Mouse (Mus musculus) kidney, adult 9 months (tissue): ENCODE measurements around the gene Slc25a22.

ENCODE experiments used
- DNase-seq: peaks from one replicate; pipeline ENCODE4 v3.0.0; 2022

Gene Slc25a22

GRCm38 (mm10) chr7:141471236-141471635 is 33.5 kb upstream of the Slc25a22 start:
- DNase-seq = no peak

DNA sequence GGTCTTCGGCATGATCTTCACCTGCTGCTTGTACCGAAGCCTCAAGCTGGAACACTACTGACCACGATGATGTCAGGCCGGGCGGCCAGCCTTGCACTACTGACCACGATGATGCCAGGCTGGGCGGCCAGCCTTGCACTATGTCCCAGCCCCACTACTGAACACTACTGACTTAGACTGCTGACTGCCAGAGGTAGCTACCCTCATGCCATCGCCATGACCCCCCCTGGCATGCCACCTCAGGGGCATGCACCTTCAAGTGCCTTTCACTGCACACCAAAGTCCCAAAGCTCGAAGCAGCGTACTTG is 32.9 kb upstream of the Slc25a22 start:
- DNase-seq = no peak

DNA sequence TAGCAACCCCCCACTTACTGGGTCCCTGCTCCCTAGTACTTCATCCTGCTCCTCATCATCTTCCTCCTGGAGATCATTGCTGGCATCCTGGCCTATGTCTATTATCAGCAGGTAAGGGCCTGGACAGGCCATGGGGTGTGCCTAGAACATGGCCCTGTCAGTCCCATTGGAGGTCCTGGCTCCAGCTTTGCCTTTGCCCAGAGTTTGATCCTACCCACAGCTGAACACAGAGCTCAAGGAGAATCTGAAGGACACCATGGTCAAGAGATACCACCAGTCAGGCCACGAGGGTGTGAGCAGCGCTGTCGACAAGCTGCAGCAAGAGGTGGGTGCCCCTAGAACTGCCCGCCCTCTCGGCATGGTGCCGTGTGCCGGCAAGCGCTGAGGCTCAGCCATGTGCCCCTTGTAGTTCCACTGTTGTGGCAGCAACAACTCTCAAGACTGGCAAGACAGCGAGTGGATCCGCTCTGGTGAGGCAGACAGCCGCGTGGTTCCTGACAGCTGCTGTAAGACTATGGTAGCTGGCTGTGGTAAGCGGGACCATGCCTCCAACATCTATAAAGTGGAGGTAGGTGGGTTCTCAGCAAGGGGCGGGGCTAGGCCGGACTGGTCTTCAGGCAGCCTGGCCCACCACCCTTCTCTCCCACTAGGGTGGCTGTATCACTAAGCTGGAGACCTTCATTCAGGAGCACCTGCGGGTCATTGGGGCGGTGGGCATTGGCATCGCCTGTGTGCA is 32.4 kb upstream of the Slc25a22 start:
- DNase-seq = no peak

DNA sequence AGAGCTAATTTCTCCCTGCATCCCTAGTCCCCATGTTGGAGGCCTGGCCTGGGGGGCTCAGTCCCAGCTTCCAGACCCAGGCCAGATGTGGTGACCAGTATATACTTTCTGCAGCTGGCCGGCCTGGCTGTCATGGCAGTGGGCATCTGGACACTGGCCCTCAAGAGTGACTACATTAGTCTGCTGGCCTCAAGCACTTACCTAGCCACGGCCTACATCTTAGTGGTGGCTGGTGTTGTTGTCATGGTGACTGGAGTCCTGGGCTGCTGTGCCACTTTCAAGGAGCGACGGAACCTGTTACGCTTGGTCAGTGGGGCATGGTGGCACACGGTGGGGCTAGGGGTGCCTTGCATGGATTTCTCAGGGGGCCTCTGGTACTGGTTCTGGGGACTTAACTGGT is 31.7 kb upstream of the Slc25a22 start:
- DNase-seq = no peak

DNA sequence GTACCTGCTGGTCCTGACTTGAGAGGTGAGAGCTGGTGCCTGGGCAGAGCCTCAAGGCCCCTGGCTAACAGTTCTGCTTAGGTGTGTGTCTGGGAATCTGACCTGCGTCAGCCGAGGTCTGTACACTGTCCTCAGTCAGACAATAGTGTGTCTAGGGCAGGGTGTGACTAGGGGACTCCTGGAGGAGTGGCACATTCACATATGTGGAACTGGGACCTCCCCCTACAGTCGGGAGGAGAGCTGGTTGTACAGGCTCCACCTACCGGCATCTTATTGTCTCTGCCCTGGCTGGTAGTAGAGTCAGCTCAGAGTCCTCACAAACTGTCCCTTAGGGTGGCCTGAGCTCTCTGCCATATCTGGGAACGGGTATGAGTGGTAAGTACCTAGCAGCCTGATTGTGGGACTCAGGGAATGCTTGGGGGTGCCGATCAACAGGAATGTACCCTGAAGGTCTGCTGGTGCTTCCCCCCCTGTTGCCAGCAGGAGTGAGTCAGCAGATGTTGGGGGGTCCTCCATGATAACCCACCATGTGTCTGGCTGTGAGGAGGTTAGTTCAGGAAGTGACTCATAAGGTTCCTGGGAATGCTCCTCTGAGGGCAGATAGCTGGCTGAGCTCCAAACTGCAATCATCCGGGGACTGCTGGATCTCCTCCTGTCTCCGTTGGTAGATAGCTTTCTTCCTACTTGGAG is 31.0 kb upstream of the Slc25a22 start:
- DNase-seq = peak; percentile 82

DNA sequence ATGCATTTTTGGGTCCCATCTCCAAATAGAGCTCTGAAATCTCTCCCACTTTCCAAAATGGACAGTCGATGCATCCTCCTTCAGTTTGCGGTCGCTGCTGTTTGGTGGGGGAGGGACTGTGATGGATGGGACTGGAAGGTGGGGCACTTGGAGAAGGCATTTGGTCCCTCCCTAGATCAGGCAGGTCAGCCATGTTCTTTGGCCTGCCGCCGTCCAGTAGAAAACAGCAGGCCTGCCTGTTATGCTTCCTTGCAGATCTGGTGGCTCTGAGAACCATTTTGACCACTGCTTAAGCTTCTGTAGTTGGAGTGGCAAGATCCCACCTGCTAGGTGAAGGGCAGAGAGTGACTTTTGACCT is 30.5 kb upstream of the Slc25a22 start:
- DNase-seq = no peak

DNA sequence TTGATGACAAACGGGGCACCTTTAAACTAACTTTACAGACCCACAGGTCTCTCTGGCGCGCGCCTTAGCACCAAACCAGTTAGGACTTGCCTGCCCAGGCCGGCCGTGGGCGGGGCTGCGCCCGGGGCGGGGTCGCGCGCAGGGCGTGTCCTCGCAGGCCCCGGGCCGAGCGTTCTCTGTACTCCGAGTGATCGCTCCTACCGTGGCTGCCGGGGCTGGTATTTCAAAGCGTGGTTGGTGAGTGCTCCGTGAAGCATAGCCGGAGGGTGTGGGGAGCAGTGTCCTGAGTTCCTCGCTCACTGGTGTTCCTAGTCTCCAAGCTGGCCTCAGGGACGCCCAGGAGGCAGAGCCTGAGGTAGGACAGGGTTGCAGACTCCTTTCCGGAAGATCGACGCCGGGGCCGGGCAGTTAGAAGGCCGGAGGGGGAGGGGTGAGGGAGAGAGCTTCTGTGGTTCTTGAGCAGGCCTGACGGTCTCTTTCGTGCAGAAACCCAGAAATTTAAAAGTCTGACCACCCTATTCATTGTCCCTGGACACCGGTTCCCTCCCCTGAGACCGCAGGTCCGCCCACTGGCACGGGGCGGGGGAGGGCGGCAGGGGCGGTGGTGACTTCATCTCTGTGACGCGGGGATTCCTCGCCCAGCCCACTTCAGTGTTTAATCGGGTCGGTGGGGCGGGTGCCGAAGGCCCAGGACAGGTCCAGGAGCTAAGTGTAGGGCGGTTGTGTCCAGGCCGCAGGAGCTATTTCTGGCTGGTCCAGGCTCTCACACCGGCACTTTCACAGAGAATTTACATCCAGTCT is 29.7 kb upstream of the Slc25a22 start, which contains the start of gene Cd151:
TSS of gene Cd151 (plus strand) at position 163 of the 801 bp plus-strand sequence.
- DNase-seq = peak; percentile 94

GRCm38 (mm10) chr7:141466607-141467148 is 29.0 kb upstream of the Slc25a22 start:
- no peak for DNase-seq

GRCm38 (mm10) chr7:141466045-141466394 is 28.3 kb upstream of the Slc25a22 start:
- DNase-seq = no peak

DNA sequence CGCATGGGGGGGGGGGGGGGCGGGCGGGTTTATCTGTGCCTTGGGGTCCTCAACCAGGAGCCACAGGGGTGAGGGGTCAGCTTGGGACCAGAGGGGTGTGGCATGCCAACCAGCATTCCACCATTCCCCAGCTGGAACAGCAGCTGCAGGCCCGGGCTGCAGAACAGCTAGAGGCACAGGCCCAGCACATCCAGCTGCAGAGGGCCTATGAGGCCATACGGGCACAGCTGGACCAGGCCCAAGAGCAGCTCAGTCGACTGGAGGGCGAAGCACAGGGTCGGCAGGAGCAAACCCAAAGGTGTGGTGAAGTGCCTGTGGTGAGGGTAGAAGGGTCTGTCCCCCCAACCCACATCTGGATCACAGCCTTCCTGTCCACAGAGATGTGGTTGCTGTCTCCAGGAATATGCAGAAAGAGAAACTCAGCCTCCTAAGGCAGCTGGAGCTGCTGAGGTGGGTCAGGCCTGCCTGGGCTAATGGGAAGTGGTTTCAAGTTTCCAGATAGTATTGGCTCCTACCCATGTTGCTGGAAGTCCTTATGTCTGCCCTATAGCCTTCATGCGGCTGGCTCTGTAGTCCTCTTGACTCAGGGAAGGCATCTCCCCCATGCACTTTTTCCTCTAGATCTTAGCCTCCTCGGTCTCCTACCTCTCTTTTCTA is 27.8 kb upstream of the Slc25a22 start:
- no peak for DNase-seq

DNA sequence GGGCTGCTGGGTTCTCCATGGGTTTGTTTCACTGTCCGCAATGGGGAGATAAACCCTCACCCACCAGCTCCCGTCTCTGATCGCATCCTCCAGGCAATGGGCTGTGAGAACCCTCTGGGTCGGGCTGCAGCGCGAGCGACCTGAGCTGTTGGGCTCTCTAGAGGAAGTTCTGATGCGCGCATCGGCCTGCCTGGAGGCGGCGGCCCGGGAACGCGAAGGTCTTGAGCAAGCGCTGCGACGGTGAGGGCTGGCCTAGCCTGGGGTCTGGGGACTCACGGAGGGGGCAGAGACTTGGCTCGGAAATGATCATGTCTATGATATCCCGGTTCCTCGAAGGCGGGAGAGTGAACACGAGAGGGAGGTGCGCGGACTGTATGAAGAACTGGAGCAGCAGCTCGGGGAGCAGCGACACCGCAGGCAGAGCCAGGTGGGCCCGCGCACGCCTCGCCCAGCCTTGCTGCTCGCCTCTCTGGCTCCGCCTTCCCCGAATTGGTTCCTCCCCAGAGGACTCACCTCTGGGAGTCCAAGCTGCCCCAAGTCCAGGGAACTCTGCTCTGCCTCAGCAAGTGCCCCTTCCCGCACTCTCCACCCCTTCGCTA is 27.0 kb upstream of the Slc25a22 start:
- peak; percentile 69 for DNase-seq

- peak; percentile 81 for DNase-seq
These were observed 26.3 kb upstream of the Slc25a22 start for GRCm38 (mm10) chr7:141463824-141464602.

- peak; percentile 88 for DNase-seq
These were observed 24.7 kb upstream of the Slc25a22 start for GRCm38 (mm10) chr7:141462333-141462821.

DNA sequence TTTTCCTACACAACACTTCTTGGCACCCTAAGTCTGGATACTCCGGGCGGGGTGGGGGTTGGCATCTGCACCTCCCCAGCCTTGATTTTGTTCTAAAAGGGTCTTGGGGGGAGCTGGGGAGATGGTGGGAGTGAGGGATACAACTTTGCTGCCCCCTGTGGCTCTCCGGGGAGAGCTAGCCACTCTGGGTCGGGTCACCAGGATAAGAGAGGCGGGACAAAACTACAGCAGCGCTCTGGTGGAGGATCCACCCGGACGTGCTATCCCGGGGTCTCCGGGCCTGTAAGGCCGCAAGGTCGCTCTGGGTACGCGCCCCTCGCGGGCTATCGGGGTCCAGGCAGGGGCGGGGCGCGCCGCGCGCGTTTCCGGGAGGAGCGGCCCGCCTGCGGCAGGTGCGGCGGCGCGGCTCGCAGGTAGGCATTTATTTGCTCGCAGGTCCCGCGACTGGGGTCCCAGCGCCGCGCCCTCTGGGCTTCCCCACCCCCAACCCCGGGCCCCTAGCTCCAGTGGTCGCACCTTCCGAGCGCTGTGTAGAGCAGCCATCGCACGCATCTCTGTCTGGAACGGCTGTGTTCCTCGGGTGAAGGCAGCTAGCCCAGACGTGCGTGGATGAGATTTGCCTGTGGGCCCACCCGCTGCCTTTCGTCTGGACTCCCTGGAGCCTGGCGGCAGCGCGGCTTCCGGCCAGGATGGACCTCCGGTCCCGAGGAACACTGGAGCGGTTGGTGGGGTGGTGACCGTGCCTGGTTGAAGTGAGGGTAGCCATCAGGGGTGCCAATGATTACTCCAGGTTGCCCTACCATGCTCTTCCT is 24.0 kb upstream of the Slc25a22 start:
- no peak for DNase-seq

DNA sequence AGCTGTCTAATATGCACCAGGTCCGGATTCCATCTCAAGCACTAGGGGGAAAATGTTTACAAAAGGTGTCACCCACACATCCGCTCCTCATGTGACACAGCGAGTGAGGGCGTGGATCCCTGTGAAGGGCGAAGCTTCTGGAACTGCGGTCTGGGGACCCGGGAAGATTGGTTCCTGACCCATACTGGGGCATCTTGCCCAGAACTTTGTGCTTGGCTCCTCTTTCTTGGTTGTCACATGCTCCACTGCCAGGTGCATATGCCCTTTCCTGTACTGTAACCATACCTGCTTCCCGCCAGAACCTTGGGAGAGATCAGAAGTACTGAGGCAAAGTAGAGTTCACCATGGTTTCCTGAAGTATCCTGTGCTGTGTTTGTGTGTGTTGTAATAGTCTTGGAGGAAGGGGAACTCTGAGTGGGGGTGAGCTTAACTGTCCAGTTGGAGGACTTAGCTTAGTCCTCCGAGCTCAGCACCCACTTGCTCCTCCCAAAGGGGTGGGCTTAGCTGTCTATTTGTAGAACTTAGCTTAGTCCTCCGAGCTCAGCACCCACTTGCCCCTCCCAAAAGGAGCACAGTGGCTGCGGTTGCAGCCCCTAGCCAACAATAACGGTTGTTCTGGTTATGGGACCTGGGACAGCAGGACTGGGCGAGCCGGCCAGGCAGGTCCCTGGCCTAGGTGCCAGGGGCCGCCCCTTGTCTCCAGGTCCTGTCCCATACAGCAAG is 22.9 kb upstream of the Slc25a22 start, which contains the start of gene Cracr2b:
TSS of gene Cracr2b (plus strand) at position 704 of the 723 bp plus-strand sequence.
- DNase-seq = no peak

DNA sequence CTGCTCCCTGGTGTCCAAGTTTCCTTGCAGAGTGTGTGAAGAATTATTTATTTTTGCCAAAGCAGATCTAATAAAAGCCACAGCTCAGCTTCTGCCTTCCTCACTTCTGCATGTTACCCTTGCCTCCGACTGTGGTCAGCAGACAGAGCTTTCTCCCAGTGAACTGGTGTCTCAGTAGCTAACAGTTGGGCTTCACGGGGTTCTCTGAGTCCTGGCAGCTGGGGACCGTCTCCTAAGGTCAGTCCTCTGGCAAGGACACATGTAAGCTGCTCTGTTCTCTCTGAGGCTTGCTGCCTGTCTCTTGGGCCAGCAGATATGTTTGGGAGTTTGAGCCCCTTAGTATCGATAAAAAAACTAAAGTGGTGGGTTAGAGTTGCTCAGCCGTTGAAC is 22.3 kb upstream of the Slc25a22 start:
- no peak for DNase-seq

DNA sequence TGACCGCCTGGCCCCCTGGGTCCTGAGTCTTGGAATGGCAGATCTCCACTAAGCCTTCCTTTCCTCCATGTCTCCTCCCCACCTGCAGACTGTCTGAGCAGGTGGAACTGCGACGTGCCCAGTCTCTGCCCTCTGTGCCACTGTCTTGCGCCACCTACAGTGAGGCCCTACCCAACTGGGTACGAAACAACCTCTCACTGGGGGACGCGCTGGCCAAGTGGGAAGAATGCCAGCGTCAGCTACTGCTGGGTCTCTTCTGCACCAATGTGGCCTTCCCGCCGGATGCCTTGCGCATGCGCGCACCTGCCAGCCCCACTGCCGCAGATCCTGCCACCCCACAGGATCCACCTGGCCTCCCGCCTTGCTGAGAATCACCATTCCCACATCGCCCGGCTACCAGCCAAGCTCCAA is 21.6 kb upstream of the Slc25a22 start:
- no peak for DNase-seq

DNA sequence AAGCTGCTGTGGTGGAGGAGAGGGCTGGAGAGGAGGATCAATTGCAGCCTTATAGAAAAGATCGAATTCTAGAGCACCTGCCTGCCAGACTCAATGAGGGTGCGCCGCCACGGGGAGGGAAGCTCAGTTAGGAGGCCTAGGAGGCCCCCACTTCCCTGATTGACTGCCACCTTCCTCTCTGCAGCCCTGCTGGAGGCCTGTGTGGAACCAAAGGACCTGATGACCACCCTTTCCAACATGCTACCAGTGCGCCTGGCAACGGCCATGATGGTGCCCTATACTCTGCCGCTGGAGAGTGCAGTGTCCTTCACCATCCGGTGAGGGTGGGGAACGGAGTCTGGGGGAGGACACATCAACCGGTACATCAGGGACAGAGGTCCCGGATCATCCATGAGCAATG is 21.0 kb upstream of the Slc25a22 start:
- no peak for DNase-seq

DNA sequence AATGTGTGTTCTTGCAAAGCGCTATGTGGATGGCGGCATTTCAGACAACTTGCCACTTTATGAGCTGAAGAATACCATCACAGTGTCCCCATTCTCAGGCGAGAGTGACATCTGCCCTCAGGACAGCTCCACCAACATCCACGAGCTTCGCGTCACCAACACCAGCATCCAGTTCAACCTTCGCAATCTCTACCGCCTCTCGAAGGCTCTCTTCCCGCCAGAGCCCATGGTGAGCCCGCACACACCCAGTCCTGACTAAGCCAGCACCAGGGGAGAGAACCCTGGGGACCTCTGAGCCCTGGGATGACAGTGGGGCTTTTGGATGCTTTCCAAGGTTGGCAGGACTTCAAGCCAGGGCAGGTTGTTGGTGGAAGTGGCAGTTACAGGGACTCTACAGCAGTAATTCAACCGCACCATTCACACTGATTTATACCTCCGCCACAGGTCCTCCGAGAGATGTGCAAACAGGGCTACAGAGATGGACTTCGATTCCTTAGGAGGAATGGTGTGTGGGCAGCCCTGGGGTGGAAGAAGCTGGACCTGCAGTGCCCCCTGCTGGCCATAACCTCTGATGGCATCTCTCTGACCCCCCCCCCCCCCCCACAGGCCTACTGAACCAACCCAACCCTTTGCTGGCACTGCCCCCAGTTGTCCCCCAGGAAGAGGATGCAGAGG is 20.4 kb upstream of the Slc25a22 start:
- DNase-seq = peak; percentile 72
